Comparison of ENCODE assay signal across 9 mouse cellular contexts in genomic region chr5:38632463-38633449, GRCm38 (mm10). TPM values are rescaled to one million over a fixed set of nuclear protein-coding genes. Genes with fewer than 3 reads are reported as not detected.
A peak's percentile ranks its signal among the peaks of the same experiment; 100 is the strongest.
DNase-seq lines count a peak whose midpoint lies in the region; ATAC-seq and TF ChIP-seq lines count a peak whose summit lies in the region.
"Had no signal": no experiment of that assay in that cellular context is flagged by ENCODE, and none has a peak within 500 bp of the region (broad histone marks: within the 10 kb centered on the region; RNA-seq: fewer than 3 reads in every experiment).

No protein-coding gene starts in this region.

- H3K27me3 ChIP-seq in MEL (ENCODE audit: control insufficient read depth in 1 of 2, insufficient read depth in 2 of 2, low read length in 2 of 2) = no peaks in the 10 kb centered on the region
- no peaks in the 10 kb centered on the region for H3K27me3 ChIP-seq in forebrain, embryonic 10.5 days (ENCODE audit: poor library complexity, severe bottlenecking)
- no peaks in the 10 kb centered on the region for H3K27me3 ChIP-seq in hindbrain, embryonic 13.5 days
- H3K27me3 ChIP-seq: limb, embryonic 12.5 days had no signal

- peak; percentile 75 for DNase-seq in MEL (ENCODE audit: low read depth, low spot score)
- DNase-seq in brain, adult 2 months (ENCODE audit: low read depth, low spot score) = peak; percentile 89
- DNase-seq in forebrain, embryonic 10.5 days (ENCODE audit: extremely low spot score, low spot score) = peak; percentile 68
- peak; percentile 62 to 89 for DNase-seq in layer of hippocampus, postnatal 25 days (ENCODE audit: extremely low spot score in 1 of 2, low spot score in 1 of 2)
- DNase-seq in right cerebral cortex, postnatal 10 days (ENCODE audit: low spot score in 2 of 2) = peak; percentile 79 to 88
- peak; percentile 77 for DNase-seq in urinary bladder, postnatal 14 days (ENCODE audit: low spot score)

- ATAC-seq in hindbrain, embryonic 13.5 days (ENCODE audit: low FRiP score) = 0 out of 2 replicates have a peak, but pooled peaks have one; percentile 43
- peak; percentile 70 for ATAC-seq in megakaryocyte, adult 5-6 weeks (ENCODE audit: poor library complexity, severe bottlenecking)

- H3K4me2 ChIP-seq in hindbrain, embryonic 13.5 days = no peak overlapping the region
- H3K4me2 ChIP-seq: limb, embryonic 12.5 days had no signal

- H3K4me1 ChIP-seq in MEL (ENCODE audit: control insufficient read depth in 1 of 2, insufficient read depth in 2 of 2, low read length in 2 of 2) = no peaks in the 10 kb centered on the region
- H3K4me1 ChIP-seq in forebrain, embryonic 10.5 days = peaks cover 20% of the 10 kb centered on the region
- no peaks in the 10 kb centered on the region for H3K4me1 ChIP-seq in hindbrain, embryonic 13.5 days (replicated peaks)

- TF ChIP-seq POLR2A in MEL (IDR thresholded peaks at IDR 0.05; ENCODE audit: control insufficient read depth in 1 of 2, insufficient read depth in 1 of 2, low read depth in 1 of 2, low read length in 2 of 2, poor library complexity in 1 of 2) = no peak

- no peaks in the 10 kb centered on the region for H3K9me3 ChIP-seq in MEL (replicated peaks; ENCODE audit: insufficient read depth, low read length)
- H3K9me3 ChIP-seq in forebrain, embryonic 10.5 days = no peaks in the 10 kb centered on the region
- H3K9me3 ChIP-seq in hindbrain, embryonic 13.5 days = no peaks in the 10 kb centered on the region
- H3K9me3 ChIP-seq: limb, embryonic 12.5 days had no signal

- 68% methylated on average over 13 of the region's 13 CpGs for WGBS in forebrain, embryonic 10.5 days
- 69% methylated on average over 13 of the region's 13 CpGs for WGBS in hindbrain, embryonic 13.5 days

- H3K79me2 ChIP-seq in MEL (ENCODE audit: control insufficient read depth, insufficient read depth, low read length, poor library complexity) = no peaks in the 10 kb centered on the region

- no peak overlapping the region for H3K27ac ChIP-seq in MEL (ENCODE audit: control insufficient read depth, low read depth, low read length)
- peak overlapping the region; percentile 27; the same call in 1 of the 2 replicates for H3K27ac ChIP-seq in forebrain, embryonic 10.5 days
- no peak overlapping the region for H3K27ac ChIP-seq in hindbrain, embryonic 13.5 days
- H3K27ac ChIP-seq: limb, embryonic 12.5 days had no signal

- no peak for TF ChIP-seq EP300 in MEL (IDR thresholded peaks at IDR 0.05; ENCODE audit: low read depth in 1 of 2, low read length in 2 of 2)

- no peak overlapping the region for H3K4me3 ChIP-seq in MEL (ENCODE audit: control insufficient read depth in 1 of 2, insufficient read depth in 1 of 2, low read depth in 2 of 2, low read length in 2 of 2)
- no peak overlapping the region for H3K4me3 ChIP-seq in forebrain, embryonic 10.5 days
- H3K4me3 ChIP-seq in hindbrain, embryonic 13.5 days = no peak overlapping the region
- H3K4me3 ChIP-seq: limb, embryonic 12.5 days had no signal

- H3K9ac ChIP-seq in MEL (ENCODE audit: control insufficient read depth, low read depth, low read length, poor library complexity, severe bottlenecking) = no peak overlapping the region
- no peak overlapping the region for H3K9ac ChIP-seq in hindbrain, embryonic 13.5 days
- H3K9ac ChIP-seq: limb, embryonic 12.5 days had no signal

- TF ChIP-seq RAD21 in MEL (IDR thresholded peaks at IDR 0.05; ENCODE audit: low read depth, low read length) = peak; percentile 89

- TF ChIP-seq CTCF in MEL (IDR thresholded peaks at IDR 0.05 in 2 of 3, conservative IDR thresholded peaks at IDR 0.05 in 1 of 3; ENCODE audit: control insufficient read depth in 1 of 3, insufficient read depth in 1 of 3, low read depth in 2 of 3, low read length in 3 of 3, poor library complexity in 1 of 3, severe bottlenecking in 1 of 3) = peak; percentile 66 to 93 (median 70)

- H3K36me3 ChIP-seq in MEL (ENCODE audit: control insufficient read depth in 1 of 2, insufficient read depth in 2 of 2, low read length in 2 of 2) = no peaks in the 10 kb centered on the region
- H3K36me3 ChIP-seq in forebrain, embryonic 10.5 days (replicated peaks) = no peaks in the 10 kb centered on the region
- no peaks in the 10 kb centered on the region for H3K36me3 ChIP-seq in hindbrain, embryonic 13.5 days
- H3K36me3 ChIP-seq: limb, embryonic 12.5 days had no signal

TF ChIP-seq in MEL, 35 proteins besides CTCF, POLR2A, EP300 and RAD21:
- TF ChIP-seq ZC3H11A (IDR thresholded peaks at IDR 0.05; ENCODE audit: low read depth, low read length) = peak; percentile 80
- no peak for TF ChIP-seq ZNF384 (IDR thresholded peaks at IDR 0.05; ENCODE audit: low read depth, low read length)
- no peak for TF ChIP-seq MAZ (IDR thresholded peaks at IDR 0.05; ENCODE audit: low read depth, low read length)
- no peak for TF ChIP-seq UBTF (IDR thresholded peaks at IDR 0.05; ENCODE audit: borderline replicate concordance, insufficient read depth, low read depth, low read length)
- no peak for TF ChIP-seq NRF1 (IDR thresholded peaks at IDR 0.05; ENCODE audit: insufficient read depth, low read depth, low read length, poor library complexity, severe bottlenecking)
- TF ChIP-seq SMC3 (IDR thresholded peaks at IDR 0.05; ENCODE audit: low read depth, low read length) = peak; percentile 91
- no peak for TF ChIP-seq RCOR1 (IDR thresholded peaks at IDR 0.05; ENCODE audit: low read depth, low read length)
TF ChIP-seq in MEL: peak in this region for 2.

RNA-seq across cellular contexts. Expression of gene Zfp518b, which starts 51.9 kb away (rescaled TPM):
- not detected in 2 replicates for total RNA-seq in MEL (2012; rRNA removed)
- polyA plus RNA-seq in MEL (2012; ENCODE audit: insufficient read depth in 1 of 2, insufficient read length in 2 of 2, low read depth in 1 of 2, low replicate concordance in 2 of 2, missing spikeins in 1 of 2) = not detected
- 42.0 and 43.4 TPM in 2 replicates for polyA plus RNA-seq in forebrain, embryonic 10.5 days (2016; fragmentation: Nextera tagmentation; extraction: Ambion mirVana)
- 38.2 and 40.2 TPM in 2 replicates for polyA plus RNA-seq in hindbrain, embryonic 13.5 days (2015; fragmentation: Nextera tagmentation; extraction: Ambion mirVana)
- 10 to 100 TPM; 16.4 to 16.5 TPM for total RNA-seq in layer of hippocampus, postnatal 25 days (2021)
- 5.2 and 12.5 TPM in 2 replicates for total RNA-seq in megakaryocyte, adult 5-6 weeks (2015)
- total RNA-seq in megakaryocyte, adult 5-6 weeks (2017) = 4.3 and 7.4 TPM in 2 replicates
